Mouse (Mus musculus) embryonic facial prominence, embryonic 12.5 days (tissue): ENCODE results near the gene Calcoco1. TPM values are rescaled to one million over a fixed set of nuclear protein-coding genes. Genes with fewer than 3 reads are reported as not detected.
A peak's percentile ranks its signal among the peaks of the same experiment; 100 is the strongest.

Experiments
- ATAC-seq: fragments of 200-750 bp; cut with Nextera tagmentation; 2 replicates; pipeline ENCODE4 v1.8.0; 2017; ENCODE audit not compliant: insufficient number of reproducible peaks, insufficient read depth, low FRiP score, low TSS enrichment
- H3K27ac ChIP-seq: fragments of 300-500 bp; sonication (generic); 2 replicates; pipeline ENCODE4 v1.5.1; 2016; ENCODE audit warnings: mild to moderate bottlenecking
- H3K27me3 ChIP-seq: fragments of 300-500 bp; sonication (generic); 2 replicates; pipeline ENCODE4 v1.6.1; 2016; ENCODE audit warnings: mild to moderate bottlenecking, moderate library complexity
- H3K36me3 ChIP-seq: fragments of 300-500 bp; sonication (generic); 2 replicates; pipeline ENCODE4 v1.6.1; 2016; ENCODE audit warnings: mild to moderate bottlenecking
- H3K4me1 ChIP-seq: fragments of 300-500 bp; sonication (generic); 2 replicates; pipeline ENCODE4 v1.6.1; 2016
- H3K4me2 ChIP-seq: fragments of 300-500 bp; sonication (generic); replicated peaks from 2 replicates; pipeline ENCODE4 v1.6.1; 2016; ENCODE audit warnings: mild to moderate bottlenecking, moderate library complexity
- H3K4me3 ChIP-seq: fragments of 300-500 bp; sonication (generic); 2 replicates; pipeline ENCODE4 v1.5.1; 2016; ENCODE audit warnings: mild to moderate bottlenecking
- H3K9ac ChIP-seq: fragments of 300-500 bp; sonication (generic); 2 replicates; pipeline ENCODE4 v1.6.1; 2016; ENCODE audit warnings: mild to moderate bottlenecking, moderate library complexity
- H3K9me3 ChIP-seq: fragments of 300-500 bp; sonication (generic); 2 replicates; pipeline ENCODE4 v1.6.1; 2016; ENCODE audit warnings: mild to moderate bottlenecking, moderate library complexity
- WGBS: fragments of 180-500 bp; shearing (Covaris S2); methylation state at CpG from one replicate; pipeline ENCODE4 v1.1.7; 2016; 5-methylcytosine and 5-hydroxymethylcytosine counted together
- polyA plus RNA-seq: library from polyadenylated mRNA; unstranded; fragments of >200 nt; fragmentation: Nextera tagmentation; extraction: Ambion mirVana; gene quantifications from 2 replicates; pipeline ENCODE4 v1.2.1, GENCODE M21; 2016

Gene Calcoco1
- polyA plus RNA-seq, 1 experiment from 2014 or later, result 50.2 TPM

GRCm38 (mm10) chr15:102747286-102747640, 25.3 kb upstream of the Calcoco1 start:
- Histone ChIP-seq H3K4me3 (peak overlapping the region; percentile 49), H3K27ac (no peak overlapping the region), H3K4me1 (peaks cover 18% of the 10 kb centered on the region; the same call in 1 of the 2 replicates), H3K27me3 (peaks cover 92% of the 10 kb centered on the region), H3K4me2 (peak overlapping the region; percentile 75), H3K9me3 (no peaks in the 10 kb centered on the region), H3K36me3 (no peaks in the 10 kb centered on the region), H3K9ac (peak overlapping the region; percentile 31)
- WGBS, result under 1% methylated on average over 20 of the region's 20 CpGs
- ATAC-seq, result no peak

- Histone ChIP-seq H3K4me3 (peak overlapping the region; percentile 49), H3K4me1 (peaks cover 18% of the 10 kb centered on the region; the same call in 1 of the 2 replicates), H3K4me2 (peak overlapping the region; percentile 75), H3K9me3 (no peaks in the 10 kb centered on the region), H3K27ac (no peak overlapping the region), H3K9ac (peak overlapping the region; percentile 31), H3K27me3 (peaks cover 89% of the 10 kb centered on the region), H3K36me3 (no peaks in the 10 kb centered on the region)
- WGBS, result under 1% methylated on average over 75 of the region's 75 CpGs
- ATAC-seq, result no peak; the same call in 1 of the 2 replicates
Measured at GRCm38 (mm10) chr15:102746488-102747285, 24.7 kb upstream of the Calcoco1 start.

- peaks cover 18% of the 10 kb centered on the region; the same call in 1 of the 2 replicates for H3K4me1 ChIP-seq
- peak overlapping the region; percentile 49 for H3K4me3 ChIP-seq
- no peak for ATAC-seq
- H3K36me3 ChIP-seq, result no peaks in the 10 kb centered on the region
- H3K9me3 ChIP-seq, result no peaks in the 10 kb centered on the region
- peaks cover 85% of the 10 kb centered on the region for H3K27me3 ChIP-seq
- 7% methylated on average over 11 of the region's 11 CpGs for WGBS
- no peak overlapping the region for H3K9ac ChIP-seq
- H3K4me2 ChIP-seq, result peak overlapping the region; percentile 75
- H3K27ac ChIP-seq, result no peak overlapping the region
Measured at GRCm38 (mm10) chr15:102746126-102746487, 24.1 kb upstream of the Calcoco1 start.

- Histone ChIP-seq H3K36me3 (no peaks in the 10 kb centered on the region), H3K9ac (no peak overlapping the region), H3K9me3 (no peaks in the 10 kb centered on the region), H3K4me1 (peaks cover 18% of the 10 kb centered on the region; the same call in 1 of the 2 replicates), H3K27ac (no peak overlapping the region), H3K4me2 (no peak overlapping the region), H3K27me3 (peaks cover 80% of the 10 kb centered on the region), H3K4me3 (no peak overlapping the region)
- ATAC-seq, result no peak
- WGBS, result 13% methylated on average over 5 of the region's 5 CpGs
Measured at GRCm38 (mm10) chr15:102745387-102745786, 23.4 kb upstream of the Calcoco1 start.

GRCm38 (mm10) chr15:102744831-102745230, 22.9 kb upstream of the Calcoco1 start:
- H3K27ac ChIP-seq, result no peak overlapping the region
- 12% methylated on average over 9 of the region's 9 CpGs for WGBS

GRCm38 (mm10) chr15:102744416-102744815, 22.4 kb upstream of the Calcoco1 start:
- Histone ChIP-seq H3K27me3 (peaks cover 70% of the 10 kb centered on the region), H3K9ac (no peak overlapping the region), H3K4me2 (no peak overlapping the region), H3K27ac (no peak overlapping the region), H3K4me1 (peaks cover 18% of the 10 kb centered on the region; the same call in 1 of the 2 replicates), H3K36me3 (no peaks in the 10 kb centered on the region), H3K9me3 (no peaks in the 10 kb centered on the region), H3K4me3 (no peak overlapping the region)
- ATAC-seq, result no peak
- WGBS, result 9% methylated on average over 7 of the region's 7 CpGs

More at GRCm38 (mm10) chr15:102744831-102745230, 22.9 kb upstream of the Calcoco1 start:
- H3K9me3 ChIP-seq, result no peaks in the 10 kb centered on the region
- no peak for ATAC-seq
- H3K9ac ChIP-seq, result no peak overlapping the region
- H3K27me3 ChIP-seq, result peaks cover 74% of the 10 kb centered on the region
- H3K4me1 ChIP-seq, result peaks cover 18% of the 10 kb centered on the region; the same call in 1 of the 2 replicates
- no peak overlapping the region for H3K4me2 ChIP-seq
- no peaks in the 10 kb centered on the region for H3K36me3 ChIP-seq
- no peak overlapping the region for H3K4me3 ChIP-seq

- WGBS, result under 1% methylated on average over 14 of the region's 14 CpGs
- no peaks in the 10 kb centered on the region for H3K36me3 ChIP-seq
- H3K9ac ChIP-seq, result no peak overlapping the region
- no peak for ATAC-seq
- H3K4me2 ChIP-seq, result no peak overlapping the region
- no peak overlapping the region for H3K27ac ChIP-seq
- peaks cover 66% of the 10 kb centered on the region for H3K27me3 ChIP-seq
- H3K4me3 ChIP-seq, result no peak overlapping the region
- peaks cover 18% of the 10 kb centered on the region; the same call in 1 of the 2 replicates for H3K4me1 ChIP-seq
- no peaks in the 10 kb centered on the region for H3K9me3 ChIP-seq
Measured at GRCm38 (mm10) chr15:102743996-102744395, 22.0 kb upstream of the Calcoco1 start.

- WGBS, result 20% methylated on average over 8 of the region's 8 CpGs
- no peaks in the 10 kb centered on the region for H3K9me3 ChIP-seq
- ATAC-seq, result no peak
- peaks cover 18% of the 10 kb centered on the region; the same call in 1 of the 2 replicates for H3K4me1 ChIP-seq
- H3K27me3 ChIP-seq, result peaks cover 58% of the 10 kb centered on the region
- H3K4me3 ChIP-seq, result no peak overlapping the region
- no peaks in the 10 kb centered on the region for H3K36me3 ChIP-seq
- H3K27ac ChIP-seq, result no peak overlapping the region
- no peak overlapping the region for H3K9ac ChIP-seq
- no peak overlapping the region for H3K4me2 ChIP-seq
Measured at GRCm38 (mm10) chr15:102743196-102743595, 21.2 kb upstream of the Calcoco1 start.

GRCm38 (mm10) chr15:102742589-102742988, 20.6 kb upstream of the Calcoco1 start:
- Histone ChIP-seq H3K4me2 (no peak overlapping the region), H3K4me3 (no peak overlapping the region), H3K27me3 (peaks cover 52% of the 10 kb centered on the region), H3K9ac (no peak overlapping the region), H3K9me3 (no peaks in the 10 kb centered on the region), H3K36me3 (no peaks in the 10 kb centered on the region), H3K27ac (no peak overlapping the region), H3K4me1 (peaks cover 15% of the 10 kb centered on the region; the same call in 1 of the 2 replicates)
- under 1% methylated on average over 10 of the region's 10 CpGs for WGBS
- peak; percentile 60; the same call in 1 of the 2 replicates for ATAC-seq

GRCm38 (mm10) chr15:102739520-102740297, 17.7 kb upstream of the Calcoco1 start:
- Histone ChIP-seq H3K4me3 (no peak overlapping the region), H3K27ac (no peak overlapping the region), H3K4me1 (peaks cover 11% of the 10 kb centered on the region; the same call in 1 of the 2 replicates), H3K4me2 (no peak overlapping the region), H3K9ac (no peak overlapping the region), H3K27me3 (peaks cover 48% of the 10 kb centered on the region), H3K36me3 (no peaks in the 10 kb centered on the region), H3K9me3 (no peaks in the 10 kb centered on the region)
- 28% methylated on average over 15 of the region's 15 CpGs for WGBS
- ATAC-seq, result no peak

- no peak overlapping the region for H3K27ac ChIP-seq
- no peak for ATAC-seq
- no peak overlapping the region for H3K4me2 ChIP-seq
- H3K27me3 ChIP-seq, result peaks cover 35% of the 10 kb centered on the region
- H3K9ac ChIP-seq, result no peak overlapping the region
- H3K9me3 ChIP-seq, result no peaks in the 10 kb centered on the region
- peaks cover 9% of the 10 kb centered on the region; the same call in 1 of the 2 replicates for H3K4me1 ChIP-seq
- H3K4me3 ChIP-seq, result no peak overlapping the region
- 43% methylated on average over 2 of the region's 2 CpGs for WGBS
- no peaks in the 10 kb centered on the region for H3K36me3 ChIP-seq
Measured at GRCm38 (mm10) chr15:102738434-102738833, 16.5 kb upstream of the Calcoco1 start.
